Mouse (Mus musculus): ENCODE measurements at regions not wholly inside any gene's neighbourhood (a gene's known extent, or its start where the extent isn't known, plus 50 kb on each side); places are given as distances from the start of the nearest gene placed in this dataset.

DNA sequence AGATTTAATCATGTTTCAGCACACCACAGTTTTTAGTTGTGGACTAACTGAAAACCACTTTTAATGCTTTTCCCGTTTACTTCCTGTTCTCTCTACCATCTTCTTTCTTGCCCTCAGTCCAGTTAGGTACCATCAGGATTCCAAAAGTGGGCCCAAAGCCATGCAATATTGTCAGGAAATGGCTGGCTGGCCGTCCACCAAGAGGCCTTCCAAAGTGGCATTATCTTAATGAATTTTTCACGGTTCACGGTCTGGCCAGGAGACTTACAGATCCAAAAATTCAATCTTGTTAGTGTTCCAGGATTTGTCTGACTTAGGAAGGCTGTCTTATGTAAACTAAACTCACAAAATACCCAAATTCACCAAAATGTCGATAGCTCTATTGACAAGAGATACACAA, 198.8 kb downstream of the Nrp2 start:
- H3K4me2 ChIP-seq (replicated peaks; ENCODE audit: low read depth, low read length), result no peak overlapping the region
- 79% methylated on average over 5 of the region's 5 CpGs for WGBS
- no peak for DNase-seq (ENCODE audit: low spot score)
- no peaks in the 10 kb centered on the region for H3K36me3 ChIP-seq (ENCODE audit: control insufficient read depth, insufficient read depth, low read length)
- H3K9me3 ChIP-seq (ENCODE audit: control insufficient read depth, low read length), result no peaks in the 10 kb centered on the region
- H3K27ac ChIP-seq (ENCODE audit: low read depth, low read length), result no peak overlapping the region
- ATAC-seq (ENCODE audit: low FRiP score), result no peak
- H3K4me3 ChIP-seq (ENCODE audit: low read depth, low read length), result no peak overlapping the region
- H3K4me1 ChIP-seq (replicated peaks; ENCODE audit: control insufficient read depth, insufficient read depth, low read length), result no peaks in the 10 kb centered on the region; the same call in 1 of the 2 replicates
- H3K9ac ChIP-seq (ENCODE audit: low read depth, low read length), result no peak overlapping the region
- H3K27me3 ChIP-seq (ENCODE audit: control insufficient read depth, insufficient read depth, low read length), result no peaks in the 10 kb centered on the region

- no peak for ATAC-seq (ENCODE audit: low FRiP score)
- Histone ChIP-seq H3K4me2 (replicated peaks; ENCODE audit: low read depth, low read length) (no peak overlapping the region), H3K9me3 (ENCODE audit: control insufficient read depth, low read length) (no peaks in the 10 kb centered on the region), H3K27ac (ENCODE audit: low read depth, low read length) (no peak overlapping the region), H3K36me3 (ENCODE audit: control insufficient read depth, insufficient read depth, low read length) (no peaks in the 10 kb centered on the region), H3K9ac (ENCODE audit: low read depth, low read length) (no peak overlapping the region), H3K4me1 (replicated peaks; ENCODE audit: control insufficient read depth, insufficient read depth, low read length) (no peaks in the 10 kb centered on the region; the same call in 1 of the 2 replicates), H3K4me3 (ENCODE audit: low read depth, low read length) (no peak overlapping the region), H3K27me3 (ENCODE audit: control insufficient read depth, insufficient read depth, low read length) (no peaks in the 10 kb centered on the region)
- DNase-seq (ENCODE audit: low spot score), result peak; percentile 39
- 44% methylated on average over 6 of the region's 6 CpGs for WGBS
These were observed 199.9 kb downstream of the Nrp2 start for GRCm38 (mm10) chr1:62902931-62903453.

DNA sequence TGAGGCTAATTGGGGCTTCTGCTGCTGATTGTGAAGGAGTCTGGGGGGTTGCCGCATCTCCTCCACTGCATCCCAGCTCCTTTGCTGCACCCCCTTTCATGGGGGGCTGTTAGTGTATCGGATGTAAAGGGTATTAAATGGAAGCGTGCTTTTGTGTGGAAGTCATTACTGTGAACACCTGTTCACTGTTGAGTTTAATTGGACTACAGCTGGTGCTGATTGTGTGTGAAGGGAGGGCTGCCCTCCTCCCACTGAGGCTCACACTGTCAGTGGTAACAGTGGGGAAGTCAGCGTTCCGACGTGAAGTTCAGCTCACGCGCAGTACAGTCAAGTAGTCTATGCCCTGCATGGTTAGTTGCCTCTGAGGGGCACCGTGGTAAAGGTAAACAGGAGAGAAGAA, 202.7 kb downstream of the Nrp2 start:
- H3K27me3 ChIP-seq (ENCODE audit: control insufficient read depth, insufficient read depth, low read length), result no peaks in the 10 kb centered on the region
- DNase-seq (ENCODE audit: low spot score), result no peak
- no peak overlapping the region for H3K4me3 ChIP-seq (ENCODE audit: low read depth, low read length)
- no peak overlapping the region for H3K27ac ChIP-seq (ENCODE audit: low read depth, low read length)
- no peaks in the 10 kb centered on the region for H3K9me3 ChIP-seq (ENCODE audit: control insufficient read depth, low read length)
- no peak overlapping the region for H3K9ac ChIP-seq (ENCODE audit: low read depth, low read length)
- H3K4me2 ChIP-seq (replicated peaks; ENCODE audit: low read depth, low read length), result no peak overlapping the region
- H3K4me1 ChIP-seq (replicated peaks; ENCODE audit: control insufficient read depth, insufficient read depth, low read length), result no peaks in the 10 kb centered on the region; the same call in 1 of the 2 replicates
- H3K36me3 ChIP-seq (ENCODE audit: control insufficient read depth, insufficient read depth, low read length), result no peaks in the 10 kb centered on the region
- ATAC-seq (ENCODE audit: low FRiP score), result no peak
- WGBS, result 51% methylated on average over 9 of the region's 9 CpGs

DNA sequence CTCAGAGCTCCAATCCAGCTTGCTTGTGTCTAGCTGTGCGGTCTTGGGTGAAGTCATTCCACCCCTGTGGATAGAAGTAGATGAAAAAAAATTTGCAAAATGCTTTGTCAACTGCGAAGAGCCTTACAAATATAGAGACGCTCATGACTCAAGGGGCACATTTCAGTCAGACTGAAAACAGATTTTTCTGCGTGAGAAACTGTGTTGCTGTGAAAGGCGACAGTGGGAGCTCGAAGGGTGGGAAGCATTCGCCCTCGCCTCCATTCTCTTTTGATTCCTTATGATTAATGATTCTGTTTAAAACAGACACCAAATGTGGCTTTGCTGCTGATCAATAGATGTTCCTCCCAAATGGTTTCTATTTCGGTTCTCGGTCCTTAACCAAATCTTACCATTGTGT, 204.2 kb downstream of the Nrp2 start:
- Histone ChIP-seq H3K4me1 (replicated peaks; ENCODE audit: control insufficient read depth, insufficient read depth, low read length) (no peaks in the 10 kb centered on the region), H3K4me3 (ENCODE audit: low read depth, low read length) (no peak overlapping the region), H3K27ac (ENCODE audit: low read depth, low read length) (no peak overlapping the region), H3K9me3 (ENCODE audit: control insufficient read depth, low read length) (no peaks in the 10 kb centered on the region), H3K27me3 (ENCODE audit: control insufficient read depth, insufficient read depth, low read length) (no peaks in the 10 kb centered on the region), H3K36me3 (ENCODE audit: control insufficient read depth, insufficient read depth, low read length) (no peaks in the 10 kb centered on the region), H3K4me2 (replicated peaks; ENCODE audit: low read depth, low read length) (no peak overlapping the region), H3K9ac (ENCODE audit: low read depth, low read length) (no peak overlapping the region)
- ATAC-seq (ENCODE audit: low FRiP score) (no peak), DNase-seq (ENCODE audit: low spot score) (no peak)
- WGBS, result 65% methylated on average over 10 of the region's 10 CpGs

Measured in hindbrain, embryonic 11.5 days (tissue).